In genomic region chr6:66708901-66709300, GRCm38 (mm10) we compare ENCODE assay signal across 21 mouse cellular contexts. TPM values are rescaled to one million over a fixed set of nuclear protein-coding genes. Genes with fewer than 3 reads are reported as not detected.
"Had no signal": no experiment of that assay in that cellular context is flagged by ENCODE, and none has a peak within 500 bp of the region (broad histone marks: within the 10 kb centered on the region; RNA-seq: fewer than 3 reads in every experiment).

No protein-coding gene starts in this region.

- H3K4me3 ChIP-seq: lung, embryonic 15.5 days; megakaryocyte, embryonic 14.5 days; midbrain, embryonic 13.5 days; midbrain, embryonic 15.5 days; neural tube, embryonic 12.5 days; stomach, embryonic 15.5 days had no signal

- H3K9ac ChIP-seq: lung, embryonic 15.5 days; midbrain, embryonic 13.5 days; midbrain, embryonic 15.5 days; neural tube, embryonic 12.5 days; stomach, embryonic 15.5 days had no signal

- H3K4me2 ChIP-seq: lung, embryonic 15.5 days; midbrain, embryonic 11.5 days; midbrain, embryonic 13.5 days; midbrain, embryonic 15.5 days; neural tube, embryonic 12.5 days; stomach, embryonic 15.5 days had no signal

- H3K4me1 ChIP-seq: lung, embryonic 15.5 days; megakaryocyte, embryonic 14.5 days; midbrain, embryonic 13.5 days; midbrain, embryonic 15.5 days; neural tube, embryonic 12.5 days; stomach, embryonic 15.5 days had no signal

- H3K36me3 ChIP-seq: lung, embryonic 15.5 days; midbrain, embryonic 13.5 days; midbrain, embryonic 15.5 days; neural tube, embryonic 12.5 days; stomach, embryonic 15.5 days had no signal

- DNase-seq: lung, adult 2 months; lung, postnatal 14 days; lung, postnatal 36 days; right cerebral cortex, postnatal 14 days; thymus, adult 2 months; thymus, postnatal 14 days; thymus, postnatal 36 days had no signal

- H3K27ac ChIP-seq: lung, embryonic 15.5 days; macrophage; midbrain, embryonic 13.5 days; midbrain, embryonic 15.5 days; neural tube, embryonic 12.5 days; stomach, embryonic 15.5 days; stomach, postnatal 0 days had no signal

- H3K9me3 ChIP-seq: lung, embryonic 15.5 days; midbrain, embryonic 13.5 days; midbrain, embryonic 15.5 days; neural tube, embryonic 12.5 days; stomach, embryonic 15.5 days had no signal

- ATAC-seq: lung, postnatal 0 days; midbrain, embryonic 13.5 days; midbrain, embryonic 15.5 days had no signal

- H3K27me3 ChIP-seq: lung, embryonic 15.5 days; megakaryocyte, embryonic 14.5 days; midbrain, embryonic 13.5 days; midbrain, embryonic 15.5 days; neural tube, embryonic 12.5 days; stomach, embryonic 15.5 days had no signal

RNA-seq across cellular contexts. Expression of gene Vmn1r36, which starts 10.1 kb away (rescaled TPM):
- polyA plus RNA-seq: lung, adult 2 months; lung, embryonic 15.5 days; lung, postnatal 0 days; macrophage; midbrain, embryonic 11.5 days; midbrain, embryonic 13.5 days; midbrain, embryonic 15.5 days; midbrain, postnatal 0 days; neural tube, embryonic 12.5 days; neural tube, embryonic 14.5 days; spleen, adult 2 months; stomach, embryonic 15.5 days; stomach, postnatal 0 days; testis, adult 2 months; thymus, adult 2 months had no signal

RNA-seq across cellular contexts. Expression of gene Vmn1r37, which starts 20.3 kb away (rescaled TPM):
- polyA plus RNA-seq: lung, adult 2 months; lung, embryonic 15.5 days; lung, postnatal 0 days; macrophage; midbrain, embryonic 11.5 days; midbrain, embryonic 13.5 days; midbrain, embryonic 15.5 days; midbrain, postnatal 0 days; neural tube, embryonic 12.5 days; neural tube, embryonic 14.5 days; spleen, adult 2 months; stomach, embryonic 15.5 days; stomach, postnatal 0 days; testis, adult 2 months; thymus, adult 2 months had no signal

RNA-seq across cellular contexts. Expression of gene Vmn1r35, which starts 23.2 kb away (rescaled TPM):
- polyA plus RNA-seq: lung, adult 2 months; lung, embryonic 15.5 days; lung, postnatal 0 days; macrophage; midbrain, embryonic 11.5 days; midbrain, embryonic 13.5 days; midbrain, embryonic 15.5 days; midbrain, postnatal 0 days; neural tube, embryonic 12.5 days; neural tube, embryonic 14.5 days; spleen, adult 2 months; stomach, embryonic 15.5 days; stomach, postnatal 0 days; testis, adult 2 months; thymus, adult 2 months had no signal
